Mouse (Mus musculus): ENCODE data around the gene Susd4.

The Susd4 gene

GRCm38 (mm10) chr1:182856636-182857035, 93.0 kb downstream of the Susd4 start:
- DNase-seq (ENCODE audit: low read depth, low spot score), result peak; percentile 16

GRCm38 (mm10) chr1:182861671-182862358, 98.2 kb downstream of the Susd4 start:
- DNase-seq (ENCODE audit: low read depth, low spot score), result no peak

GRCm38 (mm10) chr1:182863396-182863795, 99.7 kb downstream of the Susd4 start:
- no peak for DNase-seq (ENCODE audit: low read depth, low spot score)

- no peak for DNase-seq (ENCODE audit: low read depth, low spot score)
Observed at GRCm38 (mm10) chr1:182867886-182868285, 104.2 kb downstream of the Susd4 start.

GRCm38 (mm10) chr1:182868432-182869113, 104.9 kb downstream of the Susd4 start:
- DNase-seq (ENCODE audit: low read depth, low spot score), result peak; percentile 66

GRCm38 (mm10) chr1:182869114-182869456, 105.4 kb downstream of the Susd4 start:
- DNase-seq (ENCODE audit: low read depth, low spot score), result peak; percentile 34

- no peak for DNase-seq (ENCODE audit: low read depth, low spot score)
Observed at GRCm38 (mm10) chr1:182878156-182878555, 114.5 kb downstream of the Susd4 start.

GRCm38 (mm10) chr1:182878719-182879118, 115.1 kb downstream of the Susd4 start:
- no peak for DNase-seq (ENCODE audit: low read depth, low spot score)

- no peak for DNase-seq (ENCODE audit: low read depth, low spot score)
Observed at GRCm38 (mm10) chr1:182881246-182881645, 117.6 kb downstream of the Susd4 start.

- DNase-seq (ENCODE audit: low read depth, low spot score), result no peak
Observed at GRCm38 (mm10) chr1:182882611-182883010, 119.0 kb downstream of the Susd4 start.

GRCm38 (mm10) chr1:182895698-182896097, 132.0 kb downstream of the Susd4 start:
- DNase-seq (ENCODE audit: low read depth, low spot score), result peak; percentile 67

GRCm38 (mm10) chr1:182897071-182897470, 133.4 kb downstream of the Susd4 start:
- no peak for DNase-seq (ENCODE audit: low read depth, low spot score)

GRCm38 (mm10) chr1:182897506-182898138, 134.0 kb downstream of the Susd4 start:
- no peak for DNase-seq (ENCODE audit: low read depth, low spot score)

GRCm38 (mm10) chr1:182902095-182902494, 138.4 kb downstream of the Susd4 start:
- DNase-seq (ENCODE audit: low read depth, low spot score), result no peak

- no peak for DNase-seq (ENCODE audit: low read depth, low spot score)
Observed at GRCm38 (mm10) chr1:182902906-182903305, 139.2 kb downstream of the Susd4 start.

- no peak for DNase-seq (ENCODE audit: low read depth, low spot score)
Observed at GRCm38 (mm10) chr1:182905669-182906068, 142.0 kb downstream of the Susd4 start.

GRCm38 (mm10) chr1:182908050-182909036, 144.7 kb downstream of the Susd4 start:
- DNase-seq (ENCODE audit: low read depth, low spot score), result peak; percentile 30

GRCm38 (mm10) chr1:182909066-182909465, 145.4 kb downstream of the Susd4 start:
- no peak for DNase-seq (ENCODE audit: low read depth, low spot score)

GRCm38 (mm10) chr1:182909596-182909995, 145.9 kb downstream of the Susd4 start:
- DNase-seq (ENCODE audit: low read depth, low spot score), result no peak

GRCm38 (mm10) chr1:182912591-182912990, 148.9 kb downstream of the Susd4 start:
- DNase-seq (ENCODE audit: low read depth, low spot score), result no peak

- no peak for DNase-seq (ENCODE audit: low read depth, low spot score)
Observed at GRCm38 (mm10) chr1:182914121-182914908, 150.7 kb downstream of the Susd4 start.
